Mouse (Mus musculus) spleen, adult 2 months (tissue): ENCODE results near the gene Mrps23. TPM values are rescaled to one million over a fixed set of nuclear protein-coding genes. Genes with fewer than 3 reads are reported as not detected.
A peak's percentile ranks its signal among the peaks of the same experiment; 100 is the strongest.

Source experiments
- DNase-seq, 2 experiments: peaks; one replicate each; pipeline versions ENCODE4 v3.0.0 to v3.0.0-alpha.2; 2012 to 2021; ENCODE audit warnings: low spot score in 2 of 2, low read depth in 1 of 2
- H3K27ac ChIP-seq: fragments of 200-500 bp; 2 replicates; pipeline ENCODE4 v1.5.1; 2012; ENCODE audit warnings: low read length, inconsistent platforms; ENCODE audit not compliant: insufficient read depth
- H3K27me3 ChIP-seq: fragments of 200-500 bp; 2 replicates; pipeline ENCODE4 v1.6.1; 2012; ENCODE audit warnings: mild to moderate bottlenecking, moderate library complexity, low read length, inconsistent platforms; ENCODE audit not compliant: control insufficient read depth, insufficient read depth
- H3K36me3 ChIP-seq: fragments of 200-500 bp; 2 replicates; pipeline ENCODE4 v1.6.1; 2012; ENCODE audit warnings: mild to moderate bottlenecking, low read length, inconsistent platforms; ENCODE audit not compliant: control insufficient read depth, insufficient read depth
- H3K4me1 ChIP-seq: fragments of 200-500 bp; 2 replicates; pipeline ENCODE4 v1.6.1; 2011; ENCODE audit warnings: inconsistent platforms; ENCODE audit not compliant: control insufficient read depth, insufficient read depth, insufficient read length
- H3K4me3 ChIP-seq: fragments of 200-500 bp; 2 replicates; pipeline ENCODE4 v1.5.1; 2011; ENCODE audit warnings: mild to moderate bottlenecking, inconsistent platforms; ENCODE audit not compliant: insufficient read depth, insufficient read length; ENCODE audit errors: extremely low read depth
- CTCF ChIP-seq: fragments of 200-500 bp; IDR thresholded peaks from 2 replicates; pipeline ENCODE4 v1.5.1; 2011; ENCODE audit warnings: mild to moderate bottlenecking, inconsistent platforms; ENCODE audit not compliant: insufficient read depth, insufficient read length, insufficient replicate concordance; ENCODE audit errors: extremely low read depth
- POLR2A ChIP-seq: fragments of 200-500 bp; IDR thresholded peaks from 2 replicates; pipeline ENCODE4 v1.6.1; 2011; ENCODE audit warnings: low read depth, low read length, inconsistent platforms
- WGBS: fragments of 180-500 bp; shearing (Covaris S2); methylation state at CpG from one replicate; pipeline ENCODE4 v1.1.7; 2018; 5-methylcytosine and 5-hydroxymethylcytosine counted together
- polyA plus RNA-seq: library from polyadenylated mRNA; depleted of rRNA; stranded (reverse); fragments of >200 nt; gene quantifications from 2 replicates; pipeline ENCODE4 v1.2.3, GENCODE M21; 2012

Mrps23 gene
- polyA plus RNA-seq, 1 experiment = 30.0 TPM

DNA sequence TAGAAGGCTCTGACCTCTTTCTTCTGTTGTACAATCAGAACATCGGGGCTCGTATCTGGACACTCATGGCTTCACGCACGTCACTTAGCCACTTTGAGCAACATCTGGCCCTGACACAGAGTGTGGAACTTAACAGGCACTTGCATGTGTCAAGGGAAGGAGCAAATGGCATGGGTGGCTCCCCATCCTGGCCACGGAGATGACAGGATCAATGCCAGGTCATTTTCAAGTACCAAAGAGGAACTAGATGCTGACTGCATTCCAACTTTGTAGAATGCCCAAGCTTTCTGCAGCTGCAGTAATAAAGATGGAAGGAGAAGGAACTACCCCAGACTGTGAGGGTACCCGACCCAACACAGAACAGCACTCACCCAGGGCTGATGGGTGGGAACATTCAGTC lies 14.0 kb downstream of the Mrps23 start:
- 66% methylated on average over 6 of the region's 6 CpGs for WGBS
- peaks cover 3% of the 10 kb centered on the region; the same call in 1 of the 2 replicates for H3K4me1 ChIP-seq
- H3K4me3 ChIP-seq = no peak overlapping the region

DNA sequence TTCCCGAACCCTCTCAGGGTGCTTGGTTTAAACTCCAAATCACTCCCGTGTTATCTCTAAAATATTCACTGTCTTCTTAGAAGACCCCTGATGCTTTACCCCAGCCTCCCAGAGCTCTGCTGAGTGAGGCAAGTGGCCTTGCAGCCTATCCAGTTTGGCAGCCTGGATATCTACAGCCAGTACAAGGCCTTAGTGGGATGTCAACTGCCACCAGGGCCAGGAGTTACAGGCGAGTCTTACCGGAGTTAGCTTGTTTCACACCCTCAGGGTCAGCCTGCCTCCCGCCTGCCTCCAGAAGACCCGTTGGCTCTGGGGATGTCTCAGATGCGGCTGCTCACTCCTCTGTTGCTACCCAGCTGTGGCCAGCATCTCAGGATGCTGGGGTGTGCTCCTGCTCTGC lies 14.4 kb downstream of the Mrps23 start:
- no peaks in the 10 kb centered on the region for H3K27me3 ChIP-seq
- 91% methylated on average over 7 of the region's 7 CpGs for WGBS
- peaks cover 3% of the 10 kb centered on the region; the same call in 1 of the 2 replicates for H3K4me1 ChIP-seq
- H3K27ac ChIP-seq = no peak overlapping the region
- TF ChIP-seq CTCF = no peak
- TF ChIP-seq POLR2A = no peak
- DNase-seq = no peak
- H3K4me3 ChIP-seq = no peak overlapping the region
- H3K36me3 ChIP-seq = no peaks in the 10 kb centered on the region

More for the DNA sequence above, 14.0 kb downstream of the Mrps23 start:
- DNase-seq = no peak
- Histone ChIP-seq H3K36me3 (no peaks in the 10 kb centered on the region), H3K27me3 (no peaks in the 10 kb centered on the region), H3K27ac (no peak overlapping the region)
- TF ChIP-seq POLR2A (no peak), CTCF (no peak)

DNA sequence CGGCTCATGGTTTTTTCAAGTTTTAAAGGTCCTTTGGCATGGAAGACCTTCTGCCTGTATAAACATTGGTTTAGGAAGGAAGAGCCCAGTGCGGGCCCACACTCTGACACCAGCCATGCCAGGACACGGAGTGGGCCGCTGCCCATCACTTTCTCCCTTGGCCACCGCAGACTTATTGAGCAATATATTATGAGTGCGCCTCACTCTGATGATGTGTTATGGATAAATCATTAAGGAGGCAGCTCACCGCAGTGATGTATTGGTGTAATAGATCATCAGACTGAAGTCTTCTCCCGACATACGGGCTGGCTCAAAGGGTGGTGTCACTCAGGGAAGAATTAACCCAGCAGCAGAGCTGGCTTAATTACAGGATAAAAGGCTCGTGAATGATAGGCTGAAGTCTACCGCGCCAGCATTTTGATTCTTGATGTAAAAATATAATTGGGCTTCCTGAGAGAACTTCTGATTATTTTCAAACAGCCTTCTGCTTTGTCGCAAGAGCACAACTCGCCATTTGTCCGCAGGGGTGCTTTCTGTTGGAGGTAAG lies 17.8 kb downstream of the Mrps23 start:
- H3K4me3 ChIP-seq = no peak overlapping the region
- H3K36me3 ChIP-seq = no peaks in the 10 kb centered on the region
- no peaks in the 10 kb centered on the region for H3K27me3 ChIP-seq
- TF ChIP-seq CTCF = no peak
- no peak for TF ChIP-seq POLR2A
- no peak overlapping the region for H3K27ac ChIP-seq
- no peaks in the 10 kb centered on the region for H3K4me1 ChIP-seq
- DNase-seq = no peak
- 96% methylated on average over 15 of the region's 15 CpGs for WGBS

DNA sequence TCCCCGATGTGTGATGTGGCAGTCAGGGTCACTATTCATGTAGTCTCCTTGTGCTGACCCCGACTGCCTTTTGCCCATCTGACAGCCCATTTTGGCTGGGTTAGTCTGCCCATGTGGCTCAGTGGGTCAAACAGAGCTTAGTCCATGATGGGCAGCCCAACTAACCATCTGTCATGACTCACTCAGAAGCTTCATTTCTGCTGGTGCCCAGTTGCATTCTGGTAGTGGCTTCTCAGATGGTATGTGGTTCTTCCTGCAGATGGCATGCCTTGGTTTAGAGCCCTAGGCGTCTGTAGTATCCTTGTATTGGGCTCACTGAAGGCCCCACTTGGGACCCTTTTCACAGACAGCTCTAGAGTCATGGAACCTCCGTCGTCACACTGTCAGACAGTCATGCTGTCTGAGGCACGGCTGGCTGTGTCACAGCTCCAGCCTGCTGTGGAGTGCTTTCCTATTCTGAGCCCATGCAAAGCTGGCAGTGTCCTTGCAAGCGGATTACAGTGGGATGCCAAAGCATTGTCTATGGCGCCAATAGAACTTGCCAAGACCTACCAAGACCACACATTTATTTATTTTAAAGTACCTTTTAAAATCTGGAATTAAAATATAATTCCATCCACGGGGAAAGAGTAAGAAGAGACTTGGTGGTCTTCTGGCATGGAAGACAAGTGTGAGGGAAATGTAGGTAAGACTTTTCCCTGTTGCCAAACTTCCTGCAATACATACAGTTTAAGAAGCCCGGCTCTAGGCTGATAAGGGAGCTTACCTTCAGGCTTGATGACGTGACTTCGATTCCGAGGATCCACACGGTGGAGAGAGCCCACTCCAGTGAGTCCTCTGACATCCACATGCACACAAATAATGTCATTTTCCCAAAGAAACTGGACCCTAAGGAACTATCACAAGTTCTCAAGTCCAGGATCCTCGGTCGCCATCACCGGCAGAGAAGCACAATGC lies 23.1 kb downstream of the Mrps23 start:
- no peaks in the 10 kb centered on the region for H3K27me3 ChIP-seq
- H3K4me1 ChIP-seq = peaks cover 3% of the 10 kb centered on the region; the same call in 1 of the 2 replicates
- TF ChIP-seq CTCF (no peak), POLR2A (no peak)
- no peak overlapping the region for H3K4me3 ChIP-seq
- DNase-seq = no peak
- H3K27ac ChIP-seq = no peak overlapping the region
- 91% methylated on average over 17 of the region's 17 CpGs for WGBS
- H3K36me3 ChIP-seq = no peaks in the 10 kb centered on the region

DNA sequence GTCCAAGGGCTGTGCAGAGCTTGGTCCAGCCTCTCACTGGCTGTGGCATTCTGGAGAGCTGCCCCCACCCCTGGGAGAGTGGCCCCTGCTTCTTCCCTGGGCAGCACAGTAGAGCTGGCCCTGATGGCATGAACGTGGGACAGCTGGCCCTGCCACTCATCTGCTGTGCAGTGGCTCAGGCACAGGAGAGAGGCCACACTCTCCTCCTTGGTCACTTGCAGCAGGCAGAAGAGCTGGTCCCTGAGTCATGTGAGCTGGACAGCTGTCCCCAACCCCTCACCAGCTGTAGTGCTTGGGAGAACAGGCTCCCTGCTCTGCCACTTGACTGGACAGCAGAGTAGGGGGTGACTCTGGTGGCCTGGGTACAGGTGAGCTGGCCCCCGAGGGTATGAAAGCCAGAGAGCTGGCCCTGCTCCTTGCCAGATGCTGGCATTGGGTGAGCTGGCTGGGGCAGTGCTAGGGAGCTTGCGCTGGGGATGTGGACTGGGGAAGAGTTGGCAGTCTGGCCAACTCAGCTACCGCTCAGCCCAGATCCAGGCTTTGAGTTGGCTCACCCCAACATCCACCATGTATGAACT lies 27.1 kb downstream of the Mrps23 start:
- WGBS = 78% methylated on average over 4 of the region's 4 CpGs
- Histone ChIP-seq H3K27ac (no peak overlapping the region), H3K27me3 (no peaks in the 10 kb centered on the region), H3K36me3 (no peaks in the 10 kb centered on the region), H3K4me3 (no peak overlapping the region), H3K4me1 (peaks cover 19% of the 10 kb centered on the region; the same call in 1 of the 2 replicates)
- no peak for TF ChIP-seq CTCF
- no peak for TF ChIP-seq POLR2A
- no peak for DNase-seq

DNA sequence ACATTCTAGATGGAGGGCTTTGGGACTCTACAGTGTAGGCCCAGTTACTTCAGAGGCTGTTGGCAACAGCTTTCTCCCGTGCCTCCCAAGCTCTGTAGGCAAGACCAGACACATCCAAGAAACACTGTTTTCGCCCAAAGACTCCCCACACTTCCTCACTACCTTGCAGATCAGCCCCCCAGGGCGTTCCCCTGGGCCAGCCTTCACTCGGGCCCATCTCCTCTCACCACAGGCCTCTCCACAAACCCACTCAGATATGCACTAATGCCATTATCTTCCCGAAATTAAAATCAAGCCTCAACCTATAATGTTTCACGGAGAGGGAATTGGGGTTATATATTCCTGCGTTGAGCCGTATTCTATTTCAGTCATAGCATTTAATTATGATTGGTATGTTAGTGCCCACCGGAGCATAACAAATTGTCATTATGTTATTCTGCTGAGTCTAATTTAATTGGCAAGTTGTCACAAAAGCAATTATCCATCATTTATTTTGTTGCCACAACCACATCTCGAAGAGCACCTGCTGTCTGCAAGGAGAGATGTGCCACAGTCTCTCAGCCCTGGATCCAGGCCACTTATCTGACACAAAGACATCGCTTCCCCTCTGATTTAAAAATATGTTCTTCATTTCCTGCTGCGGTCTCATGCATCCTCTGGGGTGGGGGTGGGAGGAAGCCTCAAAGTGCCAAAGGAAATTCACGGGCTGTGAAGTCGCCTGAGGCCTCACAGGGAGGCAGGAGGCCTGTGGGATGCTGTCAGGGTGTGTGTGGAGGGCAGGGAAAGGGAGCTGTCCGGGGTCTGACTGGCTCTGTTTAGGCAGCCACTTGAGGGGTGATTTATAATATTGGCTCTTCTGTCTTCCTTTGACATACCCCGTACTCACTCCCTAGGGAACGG lies 29.6 kb downstream of the Mrps23 start:
- DNase-seq = peak; percentile 36 to 57
- 5% methylated on average over 17 of the region's 17 CpGs for WGBS
- TF ChIP-seq POLR2A (no peak), CTCF (no peak)
- Histone ChIP-seq H3K4me3 (peak overlapping the region; percentile 56), H3K4me1 (peaks cover 19% of the 10 kb centered on the region; the same call in 1 of the 2 replicates), H3K27ac (peak overlapping the region; percentile 85), H3K36me3 (no peaks in the 10 kb centered on the region), H3K27me3 (no peaks in the 10 kb centered on the region)
